Mouse (Mus musculus): ENCODE measurements around the gene Hspg2.

Gene Hspg2

GRCm38 (mm10) chr4:137461217-137461616 lies 7.4 kb upstream of the Hspg2 start:
- DNase-seq (ENCODE audit: low read depth) = no peak

GRCm38 (mm10) chr4:137461981-137462690 lies 6.4 kb upstream of the Hspg2 start:
- no peak for DNase-seq (ENCODE audit: low read depth)

- DNase-seq (ENCODE audit: low read depth) = no peak
Measured at GRCm38 (mm10) chr4:137465125-137465787, 3.3 kb upstream of the Hspg2 start.

GRCm38 (mm10) chr4:137466991-137467390 lies 1.6 kb upstream of the Hspg2 start:
- no peak for DNase-seq (ENCODE audit: low read depth)

DNA sequence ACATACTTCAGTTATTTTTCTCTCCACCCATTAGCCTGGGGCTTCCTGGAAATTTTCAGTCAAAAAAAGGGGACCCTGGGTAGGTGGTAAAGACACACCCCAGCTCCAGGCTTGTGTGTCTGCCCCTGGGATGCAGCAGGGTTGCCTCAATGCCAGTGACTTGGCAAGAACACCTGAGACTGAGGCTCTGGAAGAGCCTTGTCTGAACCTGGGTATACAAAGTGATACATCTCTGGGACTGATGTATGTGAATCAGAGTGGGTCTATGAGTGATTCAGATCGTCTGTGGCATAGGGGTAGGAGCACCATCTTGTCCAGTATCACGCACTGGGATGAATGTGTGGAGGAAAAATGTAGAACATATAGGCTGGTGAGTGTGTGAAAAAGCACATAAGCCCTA lies 1.0 kb upstream of the Hspg2 start:
- no peak for DNase-seq (ENCODE audit: low read depth)

DNA sequence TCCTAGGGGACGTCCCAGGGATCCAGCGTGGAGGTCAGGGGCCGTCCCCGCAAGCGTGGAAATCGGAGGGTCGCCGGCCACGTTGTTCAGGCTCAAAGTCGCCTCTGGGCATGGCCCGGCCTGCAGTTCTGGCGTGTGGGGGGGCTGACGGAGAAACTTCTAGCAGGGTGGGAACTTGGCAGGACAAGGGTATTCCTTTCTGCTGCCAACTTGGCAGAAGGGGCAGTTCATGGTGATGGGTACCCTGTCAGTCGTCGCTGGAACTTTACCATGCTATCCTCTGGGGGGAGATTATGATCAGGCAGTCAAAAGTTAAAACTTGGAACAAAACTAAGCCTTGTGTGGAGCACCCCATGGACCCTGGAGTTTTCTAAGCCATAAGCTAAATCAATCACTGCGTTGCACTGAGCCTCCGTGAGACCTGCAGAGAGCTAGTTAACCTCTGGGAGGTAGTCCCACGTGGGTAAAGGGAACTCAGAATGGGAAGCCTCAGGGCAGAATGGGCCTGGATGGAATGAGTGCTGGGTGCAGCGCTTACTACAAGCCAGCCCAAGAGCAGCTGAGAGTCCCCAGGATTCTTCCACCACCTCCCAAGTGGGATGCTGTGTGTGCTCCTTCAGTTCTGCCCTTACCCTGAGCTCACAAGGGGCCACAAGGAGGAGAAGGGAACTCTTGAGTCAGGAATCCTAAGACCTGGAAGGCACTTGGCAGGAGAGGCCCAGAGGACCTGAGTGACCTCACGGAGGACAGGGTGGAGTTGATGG lies 694 bp downstream of the Hspg2 start:
- no peak for DNase-seq (ENCODE audit: low read depth)

DNA sequence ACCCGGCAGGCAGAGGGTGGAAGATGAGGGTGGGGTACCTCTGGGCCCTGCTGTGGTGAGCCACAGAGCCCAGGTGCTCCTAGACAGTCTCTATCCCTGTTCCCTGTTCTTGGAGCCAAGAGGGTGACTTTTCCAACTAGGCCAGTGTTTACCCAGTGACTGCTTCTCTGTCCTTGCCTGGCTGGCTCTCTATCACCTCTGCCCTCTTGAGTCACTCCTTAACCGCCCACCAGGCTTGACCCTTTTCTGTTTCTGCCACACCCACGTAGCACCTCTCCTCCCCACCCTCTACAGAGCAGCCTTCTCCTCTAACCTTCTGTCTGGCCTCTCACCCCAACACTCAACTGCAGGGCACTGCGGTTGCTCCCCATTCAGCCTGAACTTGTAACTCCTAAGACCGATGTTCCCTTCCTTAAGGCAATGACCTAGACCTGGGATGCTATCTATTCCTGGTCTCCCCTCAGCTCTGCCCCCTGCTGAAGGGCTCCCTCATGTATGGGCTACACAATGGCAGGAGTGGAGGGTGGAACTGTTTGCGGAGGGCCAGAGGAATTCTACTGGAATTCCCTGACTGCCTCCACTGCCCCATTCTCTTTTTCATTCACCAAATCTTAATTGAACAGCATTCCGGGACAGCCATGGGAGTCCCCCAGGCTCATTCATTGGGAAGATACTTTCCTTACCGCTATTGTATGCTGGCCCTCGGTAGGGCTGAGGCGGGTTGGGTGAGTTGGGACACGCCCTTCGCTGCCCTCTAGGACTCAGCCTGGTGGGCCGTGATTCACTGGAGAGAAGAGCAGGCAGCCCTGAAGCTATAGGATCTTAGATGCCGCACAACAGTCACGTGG lies 1.5 kb downstream of the Hspg2 start:
- no peak for DNase-seq (ENCODE audit: low read depth)

DNA sequence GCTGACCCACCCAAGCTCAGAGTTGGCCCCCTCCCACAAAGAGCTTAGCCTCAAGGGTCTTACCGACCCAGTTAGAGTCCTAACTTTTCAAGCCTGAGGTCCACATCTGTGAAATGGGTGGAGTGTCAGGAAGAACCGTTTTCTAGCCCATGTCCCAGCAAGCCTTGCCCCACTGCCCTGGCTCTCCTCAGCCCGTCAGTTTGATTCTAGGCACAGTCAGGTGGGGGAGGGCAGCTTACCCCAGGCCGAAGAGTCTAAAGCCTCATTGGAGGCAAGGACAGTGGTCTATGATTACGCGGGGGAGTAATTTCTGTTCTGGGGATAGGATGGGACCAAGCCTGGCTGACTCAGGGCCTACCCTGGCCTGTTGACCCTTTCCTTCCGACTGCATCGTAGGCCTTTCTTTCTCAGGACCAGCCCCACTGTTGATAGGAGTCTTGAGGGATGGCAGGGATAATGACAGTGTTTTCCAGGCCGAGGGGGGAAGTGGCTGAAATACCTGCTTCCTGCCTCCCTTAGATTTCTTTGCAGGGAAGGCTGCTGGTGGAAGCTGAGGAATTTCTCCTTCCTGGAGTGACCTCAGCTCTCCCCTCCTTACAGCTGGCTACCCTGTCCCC lies 2.2 kb downstream of the Hspg2 start:
- no peak for DNase-seq (ENCODE audit: low read depth)

- DNase-seq (ENCODE audit: low read depth) = no peak
Measured at GRCm38 (mm10) chr4:137471326-137471725, 2.8 kb downstream of the Hspg2 start.

- no peak for DNase-seq (ENCODE audit: low read depth)
Measured at GRCm38 (mm10) chr4:137473240-137473639, 4.7 kb downstream of the Hspg2 start.

- DNase-seq (ENCODE audit: low read depth) = no peak
Measured at GRCm38 (mm10) chr4:137473701-137474388, 5.3 kb downstream of the Hspg2 start.

GRCm38 (mm10) chr4:137474694-137475093 lies 6.1 kb downstream of the Hspg2 start:
- DNase-seq (ENCODE audit: low read depth) = no peak

- DNase-seq (ENCODE audit: low read depth) = no peak
Measured at GRCm38 (mm10) chr4:137475271-137476050, 6.9 kb downstream of the Hspg2 start.

DNA sequence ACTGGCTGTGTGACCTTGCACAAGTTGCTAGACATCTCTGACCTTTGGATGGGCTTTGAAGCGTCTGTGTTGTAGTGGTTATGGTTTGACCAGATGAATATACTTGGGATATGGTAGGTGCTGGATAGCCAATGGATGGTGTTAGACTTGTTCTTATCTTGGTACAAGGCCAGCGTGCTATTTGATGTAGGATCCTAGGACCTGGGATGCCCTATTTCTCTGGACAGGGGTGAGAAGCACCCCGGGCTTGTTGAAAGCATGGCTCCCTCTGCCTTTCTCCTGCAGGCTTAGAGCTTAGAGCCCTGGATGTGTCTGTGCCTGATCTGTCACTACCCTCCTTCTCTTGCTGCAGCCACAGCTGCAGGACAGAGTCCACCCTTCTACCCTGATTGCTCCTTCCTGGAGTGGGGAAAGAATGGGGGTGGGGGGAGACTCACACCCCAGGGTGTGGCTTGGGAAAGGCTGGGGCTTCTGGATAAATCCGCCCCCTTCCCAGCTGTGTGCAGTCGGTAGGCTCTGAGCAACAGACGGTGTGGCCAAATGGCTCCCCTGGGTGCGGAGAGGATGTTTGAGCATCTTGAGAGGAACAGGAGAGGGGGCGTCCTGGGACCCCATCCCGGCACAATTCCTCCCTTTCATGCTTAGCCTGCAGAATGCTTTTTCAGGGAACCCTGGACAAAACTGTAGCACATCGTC lies 7.6 kb downstream of the Hspg2 start:
- no peak for DNase-seq (ENCODE audit: low read depth)

DNA sequence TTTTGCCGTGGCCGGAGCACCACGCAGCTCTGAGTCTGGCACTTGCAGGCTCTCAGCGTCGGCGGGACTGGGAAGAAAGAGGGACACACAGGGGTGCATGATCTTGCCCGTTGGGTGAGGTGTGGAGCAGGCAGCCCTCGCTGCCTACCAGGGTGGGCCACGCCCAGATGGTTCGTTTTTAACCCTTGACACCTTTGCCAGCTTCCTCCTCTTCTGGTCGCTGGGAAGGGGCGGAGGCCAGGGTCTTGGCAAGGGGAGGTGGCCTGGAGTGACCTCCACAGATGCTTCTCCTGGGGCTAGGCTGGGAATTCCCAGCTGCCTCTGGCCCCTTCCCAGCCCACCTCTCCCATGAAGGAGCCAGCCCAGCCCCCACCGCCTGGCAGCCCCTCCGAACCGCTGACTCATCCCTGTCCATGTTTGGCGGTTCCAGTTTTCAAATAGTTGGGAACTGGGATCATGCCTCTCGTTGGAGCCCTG lies 8.2 kb downstream of the Hspg2 start:
- DNase-seq (ENCODE audit: low read depth) = no peak

DNA sequence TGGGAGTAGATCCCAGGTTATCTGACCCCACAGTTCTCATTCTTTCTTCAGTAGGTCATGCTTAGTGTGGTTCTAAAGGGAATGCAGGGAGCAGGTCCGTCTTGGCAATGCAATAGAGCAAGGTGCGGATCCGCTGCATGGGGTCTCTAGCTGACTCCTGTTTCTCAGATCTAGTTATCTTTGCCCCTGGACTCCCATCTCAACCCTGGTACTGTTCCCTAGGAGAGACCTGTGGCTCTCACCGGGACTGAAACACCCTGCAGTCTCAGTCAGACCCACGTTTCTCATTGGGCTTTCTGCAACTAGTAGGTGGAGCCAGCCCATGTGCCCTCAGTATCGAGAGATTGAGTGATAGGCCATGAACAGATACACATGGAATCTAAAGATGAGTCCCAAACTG lies 9.0 kb downstream of the Hspg2 start:
- no peak for DNase-seq (ENCODE audit: low read depth)

DNA sequence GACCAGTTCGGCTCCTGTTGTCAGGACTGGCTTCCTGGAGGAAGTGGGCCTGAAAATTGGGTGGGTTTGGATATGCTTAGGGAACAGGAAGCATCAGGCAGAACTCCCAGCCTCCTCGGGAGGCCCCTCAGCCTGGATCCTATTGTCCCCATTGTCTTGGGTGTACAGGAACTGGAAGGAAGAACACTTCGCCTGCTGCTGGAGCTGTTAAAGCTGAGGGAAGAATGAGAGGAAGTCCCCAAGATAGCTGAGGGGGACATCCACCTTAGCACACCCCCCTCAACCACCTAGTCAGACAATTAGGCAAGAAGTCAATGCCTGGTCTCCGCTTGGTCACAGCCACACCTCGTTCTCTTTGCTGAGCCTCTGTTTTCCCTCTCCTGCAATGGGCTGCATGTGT lies 9.7 kb downstream of the Hspg2 start:
- no peak for DNase-seq (ENCODE audit: low read depth)

GRCm38 (mm10) chr4:137479757-137480156 lies 11.2 kb downstream of the Hspg2 start:
- no peak for DNase-seq (ENCODE audit: low read depth)

GRCm38 (mm10) chr4:137480191-137480992 lies 11.8 kb downstream of the Hspg2 start:
- no peak for DNase-seq (ENCODE audit: low read depth)

Data from c-Kit-positive CD71-negative TER-119-negative erythroid progenitor cells, embryonic 14.5 days (primary cell).